Mouse (Mus musculus) heart, embryonic 15.5 days (tissue): ENCODE measurements around the gene Pck2. TPM values are rescaled to one million over a fixed set of nuclear protein-coding genes. Genes with fewer than 3 reads are reported as not detected.

ENCODE experiments used
- ATAC-seq: fragments of 200-750 bp; cut with Nextera tagmentation; replicated peaks from 2 replicates; pipeline ENCODE4 v1.8.0; 2017; ENCODE audit warnings: low read depth, moderate TSS enrichment; ENCODE audit not compliant: insufficient number of reproducible peaks, insufficient read depth, low FRiP score
- H3K27ac ChIP-seq: fragments of 300-500 bp; sonication (generic); 2 replicates; pipeline ENCODE4 v1.5.1; 2015; ENCODE audit warnings: mild to moderate bottlenecking, inconsistent platforms
- H3K27me3 ChIP-seq: fragments of 300-500 bp; sonication (generic); 2 replicates; pipeline ENCODE4 v1.6.1; 2015; ENCODE audit warnings: inconsistent platforms
- H3K36me3 ChIP-seq: fragments of 300-500 bp; sonication (generic); 2 replicates; pipeline ENCODE4 v1.6.1; 2015; ENCODE audit warnings: mild to moderate bottlenecking, inconsistent platforms
- H3K4me1 ChIP-seq: fragments of 300-500 bp; sonication (generic); replicated peaks from 2 replicates; pipeline ENCODE4 v1.6.1; 2015; ENCODE audit warnings: inconsistent platforms
- H3K4me2 ChIP-seq: fragments of 300-500 bp; sonication (generic); 2 replicates; pipeline ENCODE4 v1.6.1; 2015; ENCODE audit warnings: inconsistent platforms, mild to moderate bottlenecking, moderate library complexity
- H3K4me3 ChIP-seq: fragments of 300-500 bp; sonication (generic); 2 replicates; pipeline ENCODE4 v1.5.1; 2015; ENCODE audit warnings: mild to moderate bottlenecking, inconsistent platforms
- H3K9ac ChIP-seq: fragments of 300-500 bp; sonication (generic); 2 replicates; pipeline ENCODE4 v1.6.1; 2015; ENCODE audit warnings: mild to moderate bottlenecking, inconsistent platforms
- H3K9me3 ChIP-seq: fragments of 300-500 bp; sonication (generic); replicated peaks from 2 replicates; pipeline ENCODE4 v1.6.1; 2016; ENCODE audit warnings: inconsistent platforms
- WGBS: fragments of 180-500 bp; shearing (Covaris S2); methylation state at CpG from one replicate; pipeline ENCODE4 v1.1.7; 2015; ENCODE audit warnings: mixed read lengths; 5-methylcytosine and 5-hydroxymethylcytosine counted together
- polyA plus RNA-seq: library from polyadenylated mRNA; unstranded; fragments of >200 nt; fragmentation: Nextera tagmentation; extraction: Ambion mirVana; gene quantifications from 2 replicates; pipeline ENCODE4 v1.2.1, GENCODE M21; 2015

The Pck2 gene
- polyA plus RNA-seq, 1 experiment from 2014 or later, result 34.2 TPM

GRCm38 (mm10) chr14:55576376-55576775 is 36.3 kb downstream of the Pck2 start:
- H3K27ac ChIP-seq, result peak overlapping the region; percentile 98
- peak overlapping the region; percentile 65; the same call in 1 of the 2 replicates for H3K9ac ChIP-seq
- peak overlapping the region; percentile 64 for H3K4me2 ChIP-seq
- no peaks in the 10 kb centered on the region for H3K9me3 ChIP-seq
- WGBS, result 50% methylated on average over 16 of the region's 16 CpGs
- no peak for ATAC-seq
- peak overlapping the region; percentile 51 for H3K4me3 ChIP-seq
- peaks cover 15% of the 10 kb centered on the region for H3K36me3 ChIP-seq
- H3K4me1 ChIP-seq, result peaks cover 39% of the 10 kb centered on the region
- H3K27me3 ChIP-seq, result no peaks in the 10 kb centered on the region

- peak within 1 kb of the TSS; percentile 79 for H3K4me3 ChIP-seq
- H3K9me3 ChIP-seq, result no peaks in the 10 kb centered on the region
- no peaks in the 10 kb centered on the region for H3K27me3 ChIP-seq
- H3K4me2 ChIP-seq, result peak within 1 kb of the TSS; percentile 78
- under 1% methylated on average over 32 of the region's 32 CpGs for WGBS
- peak within 1 kb of the TSS; percentile 88 for H3K9ac ChIP-seq
- peak within 1 kb of the TSS; percentile 98 for H3K27ac ChIP-seq
- peak; percentile 84 for ATAC-seq
- H3K36me3 ChIP-seq, result peaks cover 20% of the 10 kb centered on the region
- peaks cover 39% of the 10 kb centered on the region for H3K4me1 ChIP-seq
These were observed 38.0 kb downstream of the Pck2 start, which contains the start of gene Psme1 for GRCm38 (mm10) chr14:55577871-55578667. Gene Psme1 (plus strand): TSS chr14:55578123.

- ATAC-seq, result peak; percentile 28
- peak overlapping the region; percentile 88 for H3K9ac ChIP-seq
- H3K4me1 ChIP-seq, result peaks cover 39% of the 10 kb centered on the region
- peak overlapping the region; percentile 86 for H3K27ac ChIP-seq
- peak overlapping the region; percentile 78 for H3K4me2 ChIP-seq
- WGBS, result 22% methylated on average over 6 of the region's 6 CpGs
- peaks cover 20% of the 10 kb centered on the region for H3K36me3 ChIP-seq
- H3K27me3 ChIP-seq, result no peaks in the 10 kb centered on the region
- peak overlapping the region; percentile 79 for H3K4me3 ChIP-seq
- H3K9me3 ChIP-seq, result no peaks in the 10 kb centered on the region
These were observed 38.7 kb downstream of the Pck2 start for GRCm38 (mm10) chr14:55578668-55579269.

- Histone ChIP-seq H3K9ac (no peak overlapping the region), H3K4me1 (peaks cover 37% of the 10 kb centered on the region), H3K27ac (no peak overlapping the region), H3K36me3 (peaks cover 20% of the 10 kb centered on the region), H3K9me3 (no peaks in the 10 kb centered on the region), H3K4me2 (no peak overlapping the region), H3K4me3 (peak overlapping the region; percentile 79; the same call in 1 of the 2 replicates), H3K27me3 (no peaks in the 10 kb centered on the region)
- no peak for ATAC-seq
- 84% methylated on average over 23 of the region's 23 CpGs for WGBS
These were observed 39.7 kb downstream of the Pck2 start for GRCm38 (mm10) chr14:55579511-55580496.

- Histone ChIP-seq H3K36me3 (peaks cover 20% of the 10 kb centered on the region), H3K27ac (no peak overlapping the region), H3K27me3 (no peaks in the 10 kb centered on the region), H3K4me2 (no peak overlapping the region), H3K4me3 (no peak overlapping the region), H3K9ac (no peak overlapping the region), H3K9me3 (no peaks in the 10 kb centered on the region), H3K4me1 (peaks cover 34% of the 10 kb centered on the region)
- WGBS, result 89% methylated on average over 16 of the region's 16 CpGs
- no peak for ATAC-seq
These were observed 40.7 kb downstream of the Pck2 start for GRCm38 (mm10) chr14:55580731-55581130.

GRCm38 (mm10) chr14:55581981-55582681 is 42.1 kb downstream of the Pck2 start:
- no peak for ATAC-seq
- 74% methylated on average over 9 of the region's 9 CpGs for WGBS
- Histone ChIP-seq H3K4me2 (no peak overlapping the region), H3K4me3 (no peak overlapping the region), H3K36me3 (peaks cover 23% of the 10 kb centered on the region), H3K27me3 (no peaks in the 10 kb centered on the region), H3K4me1 (peaks cover 27% of the 10 kb centered on the region), H3K9me3 (no peaks in the 10 kb centered on the region), H3K9ac (no peak overlapping the region), H3K27ac (no peak overlapping the region)

- Histone ChIP-seq H3K9ac (peak overlapping the region; percentile 80), H3K27ac (peak overlapping the region; percentile 83), H3K27me3 (no peaks in the 10 kb centered on the region), H3K9me3 (no peaks in the 10 kb centered on the region), H3K4me1 (peaks cover 15% of the 10 kb centered on the region), H3K4me3 (peak overlapping the region; percentile 69), H3K4me2 (peak overlapping the region; percentile 89), H3K36me3 (peaks cover 26% of the 10 kb centered on the region)
- no peak for ATAC-seq
- WGBS, result 46% methylated on average over 5 of the region's 5 CpGs
These were observed 44.2 kb downstream of the Pck2 start for GRCm38 (mm10) chr14:55584303-55584701.

GRCm38 (mm10) chr14:55584702-55585565 is 44.9 kb downstream of the Pck2 start, which contains the start of gene Emc9:
Gene Emc9 (minus strand): TSS chr14:55585302.
- peak; percentile 78 for ATAC-seq
- peak within 1 kb of the TSS; percentile 89 for H3K4me2 ChIP-seq
- H3K27me3 ChIP-seq, result no peaks in the 10 kb centered on the region
- H3K9ac ChIP-seq, result peak within 1 kb of the TSS; percentile 80
- peaks cover 24% of the 10 kb centered on the region for H3K36me3 ChIP-seq
- peak within 1 kb of the TSS; percentile 69 for H3K4me3 ChIP-seq
- H3K4me1 ChIP-seq, result peaks cover 17% of the 10 kb centered on the region
- H3K9me3 ChIP-seq, result no peaks in the 10 kb centered on the region
- WGBS, result 3% methylated on average over 43 of the region's 43 CpGs
- peak within 1 kb of the TSS; percentile 83 for H3K27ac ChIP-seq

GRCm38 (mm10) chr14:55585566-55585960 is 45.5 kb downstream of the Pck2 start:
- Histone ChIP-seq H3K27me3 (no peaks in the 10 kb centered on the region), H3K4me2 (peak overlapping the region; percentile 89), H3K9ac (no peak overlapping the region), H3K27ac (peak overlapping the region; percentile 83), H3K4me1 (peaks cover 23% of the 10 kb centered on the region), H3K9me3 (no peaks in the 10 kb centered on the region), H3K4me3 (peak overlapping the region; percentile 69; the same call in 1 of the 2 replicates), H3K36me3 (peaks cover 18% of the 10 kb centered on the region; the same call in 1 of the 2 replicates)
- no peak for ATAC-seq
- 47% methylated on average over 6 of the region's 6 CpGs for WGBS

GRCm38 (mm10) chr14:55586149-55586548 is 46.1 kb downstream of the Pck2 start:
- no peaks in the 10 kb centered on the region for H3K9me3 ChIP-seq
- 89% methylated on average over 2 of the region's 2 CpGs for WGBS
- peaks cover 23% of the 10 kb centered on the region for H3K4me1 ChIP-seq
- no peak overlapping the region for H3K4me2 ChIP-seq
- peaks cover 14% of the 10 kb centered on the region; the same call in 1 of the 2 replicates for H3K36me3 ChIP-seq
- H3K27me3 ChIP-seq, result no peaks in the 10 kb centered on the region
- ATAC-seq, result no peak
- no peak overlapping the region for H3K27ac ChIP-seq
- H3K9ac ChIP-seq, result no peak overlapping the region
- no peak overlapping the region for H3K4me3 ChIP-seq
